Mouse (Mus musculus) MEL-GATA-1-ER (cell line): ENCODE results near the gene Rexo1.

Experiments
- DNase-seq: peaks from one replicate; pipeline ENCODE4 v3.0.0-alpha.2; 2012; ENCODE audit warnings: low read depth; ENCODE audit errors: extremely low read depth

Rexo1 gene

DNA sequence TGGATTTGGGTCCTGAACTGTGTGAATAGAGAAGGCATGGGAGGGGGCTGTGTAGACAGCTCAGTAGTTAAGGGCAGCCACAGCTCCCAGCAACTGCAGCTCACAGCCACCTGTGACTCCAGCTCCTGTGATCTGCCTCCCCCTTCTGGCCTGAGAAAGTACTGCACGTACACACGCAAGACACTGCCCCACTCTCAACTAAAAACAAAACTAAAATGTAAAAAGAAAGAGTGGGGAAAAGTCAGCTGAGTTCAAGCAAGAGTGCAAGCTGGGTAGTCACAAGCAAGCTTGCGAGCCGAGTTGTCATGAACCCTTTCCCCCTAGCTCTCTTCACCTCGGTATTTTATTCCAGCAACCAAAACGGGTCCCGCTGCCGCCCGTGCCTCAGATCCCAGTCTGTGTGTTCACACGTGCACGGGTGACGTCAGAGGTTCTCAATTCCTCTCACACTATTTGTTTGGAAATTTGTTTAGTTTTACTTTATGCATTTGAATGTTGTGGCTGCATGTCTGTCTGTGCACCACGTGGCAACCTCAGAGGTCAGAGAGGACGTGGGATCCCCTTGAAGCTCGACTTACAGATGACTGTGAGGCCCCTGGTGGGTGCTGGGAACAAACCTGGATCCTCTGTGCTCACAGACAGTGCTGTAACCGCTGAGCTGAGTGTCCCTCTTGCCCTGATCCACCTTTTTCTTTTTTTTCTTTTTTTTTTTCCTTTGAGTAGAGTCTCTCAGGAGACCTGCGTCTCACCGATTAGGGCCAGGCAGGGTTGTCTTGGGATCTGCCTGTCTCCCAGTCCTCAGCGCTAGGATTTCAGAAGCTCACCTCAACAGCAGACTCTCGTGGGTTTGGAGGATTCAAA is 51.7 kb downstream of the Rexo1 start:
- peak; percentile 54 for DNase-seq

DNA sequence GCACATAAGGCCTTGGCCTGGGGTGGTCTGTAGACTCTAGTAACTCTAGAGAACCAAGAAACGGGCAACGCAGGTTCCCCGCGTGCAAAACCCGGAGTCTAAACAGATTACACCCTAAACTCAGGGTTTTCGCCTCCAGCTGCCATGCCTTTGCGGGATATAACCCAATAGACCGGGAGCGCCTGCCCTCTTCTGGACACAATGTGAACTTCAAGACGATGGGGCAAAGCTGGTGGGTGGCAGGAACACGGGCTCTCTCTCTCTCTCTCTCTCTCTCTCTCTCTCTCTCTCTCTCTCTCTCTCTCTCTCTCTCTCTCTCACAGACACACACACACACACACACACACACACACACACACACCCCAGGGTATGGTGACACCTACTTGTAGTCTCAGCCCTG is 55.1 kb downstream of the Rexo1 start:
- DNase-seq: peak; percentile 42

DNA sequence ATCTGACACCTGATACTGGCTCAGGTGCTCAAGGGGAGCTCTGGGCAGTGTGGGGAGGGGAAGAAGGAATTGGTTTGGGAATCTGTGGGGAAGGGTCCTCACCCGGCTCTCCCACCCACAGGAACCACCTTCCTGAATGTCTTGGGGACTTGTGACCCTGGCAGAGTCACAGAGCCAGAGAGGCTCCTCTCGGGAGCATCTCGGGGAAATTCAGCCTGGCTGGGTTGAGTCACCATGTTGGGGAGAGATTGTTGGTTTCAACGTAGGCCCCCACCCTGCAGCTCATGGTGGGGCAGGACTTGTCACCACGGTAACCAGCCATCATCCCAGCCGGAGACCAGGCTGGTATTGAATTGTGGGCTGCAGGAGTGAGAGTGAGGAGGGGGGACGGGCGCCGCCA is 56.6 kb downstream of the Rexo1 start:
- DNase-seq: no peak

DNA sequence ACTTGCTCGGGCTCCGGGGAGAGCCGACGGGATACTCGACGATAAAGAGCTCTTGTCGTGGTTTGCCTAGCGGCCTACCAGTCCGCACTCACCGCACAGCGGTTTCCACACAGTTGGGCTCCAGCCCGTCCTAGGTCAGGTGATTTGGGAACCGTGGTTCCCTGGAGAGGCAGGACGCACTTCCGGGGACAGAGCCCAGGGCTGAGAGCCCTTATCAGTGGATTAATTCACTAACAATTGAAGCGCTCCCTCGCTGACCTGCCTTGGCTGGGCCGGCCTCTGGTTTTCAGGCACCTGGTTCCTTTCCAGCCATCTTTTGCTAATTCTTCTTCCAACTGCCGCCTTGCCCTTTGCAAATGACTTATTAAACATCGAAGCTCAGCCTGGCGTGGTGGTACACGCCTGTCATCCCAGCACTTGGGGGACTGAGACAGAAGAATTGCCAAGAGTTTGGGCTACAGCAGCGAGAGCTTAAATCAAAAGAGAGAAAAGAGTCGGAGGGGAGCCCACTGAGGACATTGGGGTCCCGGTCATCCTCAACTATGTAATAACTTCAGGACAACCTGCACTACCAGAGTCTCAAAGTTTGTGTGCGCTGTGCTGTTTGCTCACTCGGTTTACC is 57.6 kb downstream of the Rexo1 start:
- no peak for DNase-seq

DNA sequence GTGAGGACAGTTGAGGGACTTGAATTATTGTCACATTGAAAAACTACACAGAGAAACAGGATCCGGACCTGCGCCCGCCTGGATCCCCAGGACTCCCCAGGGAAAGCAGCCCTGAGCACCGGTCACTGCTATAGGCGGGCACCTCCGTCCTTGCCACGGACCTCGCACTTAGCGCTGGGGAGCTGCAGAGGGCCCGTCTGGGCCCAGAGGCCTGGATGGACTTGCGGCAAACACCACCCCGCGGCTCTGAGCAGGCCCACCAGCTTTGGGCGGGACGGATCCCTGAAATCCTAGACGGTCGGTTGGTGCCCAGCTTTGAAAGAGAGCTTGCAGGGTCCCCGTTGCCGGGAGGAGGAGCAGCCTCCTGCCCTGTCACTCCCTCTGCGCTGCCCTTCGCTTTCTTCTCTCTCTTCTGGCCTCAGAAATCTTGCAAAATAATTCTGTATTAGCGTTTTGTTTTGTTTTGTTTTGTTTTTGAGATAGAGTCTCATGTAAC is 58.5 kb downstream of the Rexo1 start:
- no peak for DNase-seq

DNA sequence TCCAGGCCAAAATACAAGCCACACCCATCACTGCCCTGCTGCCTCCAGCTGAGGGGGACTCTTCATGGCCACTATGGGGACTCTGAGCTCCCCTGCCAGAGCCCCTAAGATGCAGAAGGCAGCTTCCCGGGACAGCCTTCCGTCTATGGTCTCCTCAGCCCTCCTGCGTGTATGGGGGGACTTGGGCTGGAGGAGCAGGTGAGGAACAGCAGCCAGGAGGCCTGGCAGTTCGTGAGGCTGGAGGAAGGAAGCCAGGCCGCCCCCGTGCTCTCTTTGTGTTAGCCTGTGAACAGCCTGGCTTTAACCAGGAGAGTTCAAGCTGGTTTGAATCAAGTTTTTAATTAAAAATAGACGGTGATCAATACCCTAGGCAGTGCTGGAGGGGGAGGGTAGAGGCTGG is 59.1 kb downstream of the Rexo1 start:
- no peak for DNase-seq

DNA sequence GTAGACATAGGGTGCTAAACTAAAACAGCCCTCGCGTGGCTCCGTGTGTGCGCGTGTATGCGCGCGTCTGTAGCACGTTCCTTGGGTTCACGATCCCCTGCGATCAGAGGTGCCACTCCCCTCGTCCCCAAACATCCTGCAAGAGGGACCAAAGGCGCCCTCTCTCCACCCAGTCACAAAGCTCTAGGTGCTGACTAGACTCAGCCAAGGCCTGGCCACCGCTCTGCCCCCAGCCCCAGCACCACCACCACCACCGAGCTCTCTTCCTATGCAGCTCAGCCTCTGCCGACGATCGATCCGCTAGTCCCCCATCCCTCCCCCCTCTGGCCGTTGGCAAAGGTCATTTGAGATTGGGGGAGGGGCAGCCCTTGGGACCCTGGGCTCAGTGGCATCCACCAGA is 64.9 kb downstream of the Rexo1 start:
- no peak for DNase-seq

DNA sequence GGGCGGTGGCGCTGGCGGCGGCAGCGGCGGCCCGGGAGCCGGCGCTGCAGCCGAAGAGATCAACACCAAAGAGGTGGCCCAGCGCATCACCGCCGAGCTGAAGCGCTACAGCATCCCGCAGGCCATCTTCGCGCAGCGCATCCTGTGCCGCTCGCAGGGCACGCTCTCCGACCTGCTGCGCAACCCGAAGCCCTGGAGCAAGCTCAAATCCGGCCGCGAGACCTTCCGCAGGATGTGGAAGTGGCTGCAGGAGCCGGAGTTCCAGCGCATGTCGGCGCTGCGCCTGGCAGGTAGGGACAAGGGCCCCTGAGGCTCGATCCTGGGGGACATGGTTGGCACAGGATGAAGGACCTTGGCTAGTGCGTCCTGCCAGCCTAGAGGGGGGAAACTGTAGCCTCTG is 65.5 kb downstream of the Rexo1 start:
- no peak for DNase-seq

DNA sequence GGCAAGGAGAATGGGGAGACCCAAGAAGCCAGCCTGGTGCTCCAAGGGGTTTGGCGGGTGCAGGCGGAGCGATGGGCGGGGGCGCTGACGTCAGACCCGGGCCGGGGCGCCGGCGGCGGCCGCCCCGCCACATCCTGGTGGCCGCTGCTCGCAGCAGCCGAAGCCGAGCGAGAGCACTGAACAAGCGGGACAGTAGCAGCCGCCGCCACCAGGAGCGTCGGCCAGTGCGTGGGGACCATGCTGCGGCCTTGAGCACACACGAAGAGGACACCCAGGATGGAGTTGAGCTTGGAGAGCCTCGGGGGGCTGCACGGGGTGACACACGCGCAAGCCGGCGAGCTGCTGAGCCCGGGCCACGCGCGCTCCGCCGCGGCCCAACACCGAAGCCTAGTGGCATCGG is 66.6 kb downstream of the Rexo1 start, which contains the start of gene Onecut3:
Gene Onecut3, plus strand, starts transcription at position 104 of the 400 bp plus-strand sequence.
- no peak for DNase-seq
